Mouse (Mus musculus) cerebellum, postnatal 14 days (tissue): ENCODE data around the gene Sipa1l3.
A peak's percentile ranks its signal among the peaks of the same experiment; 100 is the strongest.

ENCODE experiments used
- DNase-seq, 2 experiments: peaks; one replicate each; pipeline ENCODE4 v3.0.0; 2021; ENCODE audit warnings: mixed read lengths in 2 of 2

Gene Sipa1l3

DNA sequence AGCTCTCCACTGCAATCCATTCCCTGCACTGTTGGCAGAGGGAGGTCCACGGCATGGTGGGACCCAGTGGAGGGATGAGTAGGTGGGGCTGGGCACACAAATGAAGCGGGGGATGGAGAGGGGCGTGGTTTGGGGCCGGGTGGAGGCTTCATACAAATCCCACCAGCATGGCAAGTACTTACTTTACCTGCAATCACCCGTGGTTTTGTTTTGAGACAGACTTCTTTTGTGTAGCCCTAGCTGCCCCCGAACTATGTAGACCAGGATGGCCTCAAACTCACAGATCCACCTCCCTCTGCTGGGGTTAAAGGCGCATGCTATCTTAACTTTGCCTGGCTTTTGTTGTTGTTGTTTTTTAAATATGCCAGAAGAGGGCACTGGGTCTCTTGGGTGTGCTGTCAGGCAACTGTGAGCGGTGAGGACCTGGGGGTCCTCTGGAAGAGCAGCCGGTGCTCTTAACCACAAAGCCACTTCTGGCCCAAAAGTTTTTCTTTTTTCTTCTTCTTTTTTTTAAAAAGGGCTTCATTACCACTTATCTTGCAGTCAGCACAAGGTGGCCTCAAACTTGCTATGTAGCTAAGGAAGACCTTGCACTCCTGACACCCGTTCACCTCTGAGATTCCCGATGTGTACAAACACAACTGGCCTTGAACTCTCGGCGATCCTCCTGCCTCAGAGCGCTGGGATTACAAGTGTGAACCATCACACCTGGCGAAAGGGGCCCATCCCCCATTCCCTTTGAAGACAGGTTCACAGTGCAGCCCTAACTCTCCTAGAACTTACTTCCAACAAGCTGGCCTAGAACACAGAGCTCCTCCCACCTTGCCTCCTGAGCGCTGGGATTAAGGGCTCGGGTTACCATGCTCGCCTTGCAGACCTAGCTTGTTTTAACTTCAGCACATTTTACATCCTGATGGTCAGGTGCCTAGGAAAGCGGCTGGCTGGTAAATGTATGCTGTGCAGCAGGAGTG lies 198.8 kb downstream of the Sipa1l3 start:
- DNase-seq = no peak

DNA sequence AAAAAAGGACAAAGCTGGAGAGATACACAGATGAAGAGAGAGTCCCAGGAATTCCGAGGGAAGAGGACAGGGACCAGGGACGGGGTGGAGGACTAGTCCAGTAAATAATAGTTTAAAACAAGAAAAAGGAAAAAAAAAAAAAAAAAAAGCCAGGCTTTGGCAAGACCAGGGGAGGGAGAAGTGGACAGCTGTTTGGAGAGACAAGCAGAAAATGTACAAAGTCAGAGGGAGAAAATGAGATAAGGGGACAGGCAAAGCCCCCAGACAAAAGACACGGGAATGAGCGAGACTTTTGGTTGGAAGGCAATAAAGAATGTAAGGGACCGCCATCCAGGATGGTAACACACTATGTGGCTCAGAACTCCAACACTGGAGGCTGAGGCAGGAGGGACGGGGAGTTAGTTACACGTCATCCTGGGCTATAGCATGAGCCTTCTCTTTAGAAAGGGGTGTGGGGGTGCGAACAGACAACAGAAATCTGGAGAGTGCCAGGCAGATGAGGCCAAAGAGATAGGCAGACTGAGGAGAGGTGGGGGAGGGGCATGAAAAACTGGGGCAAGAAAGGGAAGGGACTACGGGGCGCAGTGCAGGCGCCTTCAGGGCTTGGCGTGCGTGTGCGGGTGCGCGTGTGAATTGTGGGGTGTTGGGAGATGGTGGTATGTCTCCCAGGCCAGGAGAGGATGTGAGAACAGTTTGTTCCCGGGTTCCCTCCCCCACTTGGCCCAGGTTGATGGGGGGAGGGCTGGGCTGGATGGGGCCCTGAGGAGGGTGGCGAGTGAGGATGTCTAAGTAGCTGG lies 200.1 kb downstream of the Sipa1l3 start:
- peak; percentile 36 to 59 for DNase-seq

DNA sequence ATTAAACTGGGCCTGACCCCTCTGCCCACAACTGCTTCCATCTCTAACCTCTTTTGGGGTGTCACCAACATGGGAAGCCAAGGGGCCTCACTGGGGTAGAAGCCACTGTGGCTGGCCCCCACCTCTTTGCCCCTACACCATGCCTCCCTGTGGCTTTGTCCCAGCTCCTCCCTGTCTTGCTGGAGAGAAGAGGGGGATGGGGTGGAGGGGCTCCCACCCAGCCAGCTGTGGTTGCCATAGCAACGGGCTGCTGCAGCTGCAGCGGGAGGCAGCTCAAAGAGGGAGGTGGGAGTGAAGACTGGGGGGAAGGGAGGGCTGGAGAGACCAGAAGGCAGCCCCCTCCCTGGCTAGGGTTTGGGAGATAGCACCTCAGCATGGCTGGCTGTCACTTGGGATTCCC lies 200.9 kb downstream of the Sipa1l3 start:
- peak in 1 of 2 experiments; percentile 48 for DNase-seq

DNA sequence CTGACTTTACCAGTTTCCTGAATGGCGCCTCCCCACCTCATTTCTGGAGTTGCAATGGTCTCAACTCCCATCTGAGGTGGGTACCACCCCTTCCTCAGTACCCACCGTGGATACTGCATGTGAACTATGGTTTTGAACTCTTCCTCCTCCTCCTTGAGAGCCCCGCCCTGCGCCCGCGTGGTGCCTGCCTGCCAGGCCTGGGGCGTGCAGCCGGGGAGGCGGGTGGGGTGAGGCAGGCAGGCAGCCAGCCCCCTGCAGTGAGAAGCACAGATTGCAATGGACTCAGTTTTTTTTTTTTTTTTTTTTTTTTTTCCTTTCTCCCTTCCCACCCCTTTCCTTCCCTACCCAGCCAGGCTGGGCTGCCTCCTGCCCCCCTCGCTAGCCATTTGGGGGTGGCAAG lies 201.5 kb downstream of the Sipa1l3 start:
- DNase-seq = peak; percentile 74 to 77

DNA sequence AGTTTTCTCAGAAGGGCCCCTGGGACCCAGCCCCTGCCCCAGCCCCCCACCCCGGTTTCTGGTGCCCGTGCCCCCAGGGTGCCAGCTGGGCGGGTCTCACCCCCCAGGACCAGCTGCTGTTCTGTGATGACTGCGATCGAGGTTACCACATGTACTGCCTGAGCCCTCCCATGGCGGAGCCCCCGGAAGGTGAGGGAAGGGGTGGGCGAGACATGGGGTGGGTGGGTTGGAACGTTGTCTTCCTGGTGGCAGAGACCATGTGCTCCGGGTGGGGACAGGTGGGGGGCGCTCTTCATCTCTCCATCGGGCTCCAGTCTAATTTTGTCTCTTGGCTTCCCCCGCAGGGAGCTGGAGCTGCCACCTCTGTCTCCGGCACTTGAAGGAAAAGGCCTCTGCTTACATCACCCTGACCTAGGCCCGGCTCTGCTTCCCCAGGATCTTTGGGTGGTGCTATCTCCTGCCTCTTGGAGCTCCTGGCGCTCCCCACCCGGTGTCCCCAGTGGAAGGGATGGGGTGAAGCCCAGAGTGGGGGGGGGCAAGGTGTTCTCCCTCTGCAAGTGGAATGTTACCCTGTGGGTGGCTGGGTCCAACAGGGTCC lies 202.2 kb downstream of the Sipa1l3 start:
- DNase-seq = no peak

DNA sequence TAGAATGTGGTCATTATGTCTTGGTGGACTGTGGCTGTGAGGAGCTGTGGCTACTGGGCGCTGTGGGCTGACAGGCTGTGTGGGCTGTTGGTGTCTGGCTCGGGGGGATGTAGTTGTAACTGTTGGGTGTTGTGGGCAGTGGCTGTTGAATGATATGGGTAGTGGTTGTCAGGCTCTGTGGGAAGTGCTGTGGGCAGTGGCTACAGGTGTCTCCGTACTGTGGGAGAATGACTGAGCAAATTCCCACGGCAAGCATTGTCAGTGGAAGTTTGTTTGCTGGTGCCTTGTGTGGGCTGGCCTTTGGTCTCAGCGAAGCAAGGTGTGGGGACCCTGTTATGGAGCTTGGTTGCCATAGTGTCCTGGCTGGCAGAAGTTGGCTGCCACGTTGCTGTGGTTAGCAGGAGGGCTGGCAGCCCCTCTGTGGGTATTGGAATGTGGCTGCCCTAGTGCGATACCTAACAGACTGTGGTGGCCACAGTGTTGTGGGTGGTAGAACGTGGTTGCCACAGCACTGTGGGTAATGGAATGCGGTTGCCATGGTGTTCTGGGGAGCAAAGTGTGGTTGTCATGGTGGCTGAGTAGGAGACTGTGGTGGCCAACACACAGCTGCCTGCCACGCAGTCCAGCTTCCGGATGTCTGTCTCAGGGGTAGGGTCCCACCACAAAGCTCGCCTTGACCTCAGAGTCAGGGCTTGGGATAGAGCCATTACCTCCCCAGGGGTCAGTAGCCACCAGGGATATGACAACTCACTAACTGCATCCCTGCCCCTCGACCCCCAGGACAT lies 203.4 kb downstream of the Sipa1l3 start:
- no peak for DNase-seq

DNA sequence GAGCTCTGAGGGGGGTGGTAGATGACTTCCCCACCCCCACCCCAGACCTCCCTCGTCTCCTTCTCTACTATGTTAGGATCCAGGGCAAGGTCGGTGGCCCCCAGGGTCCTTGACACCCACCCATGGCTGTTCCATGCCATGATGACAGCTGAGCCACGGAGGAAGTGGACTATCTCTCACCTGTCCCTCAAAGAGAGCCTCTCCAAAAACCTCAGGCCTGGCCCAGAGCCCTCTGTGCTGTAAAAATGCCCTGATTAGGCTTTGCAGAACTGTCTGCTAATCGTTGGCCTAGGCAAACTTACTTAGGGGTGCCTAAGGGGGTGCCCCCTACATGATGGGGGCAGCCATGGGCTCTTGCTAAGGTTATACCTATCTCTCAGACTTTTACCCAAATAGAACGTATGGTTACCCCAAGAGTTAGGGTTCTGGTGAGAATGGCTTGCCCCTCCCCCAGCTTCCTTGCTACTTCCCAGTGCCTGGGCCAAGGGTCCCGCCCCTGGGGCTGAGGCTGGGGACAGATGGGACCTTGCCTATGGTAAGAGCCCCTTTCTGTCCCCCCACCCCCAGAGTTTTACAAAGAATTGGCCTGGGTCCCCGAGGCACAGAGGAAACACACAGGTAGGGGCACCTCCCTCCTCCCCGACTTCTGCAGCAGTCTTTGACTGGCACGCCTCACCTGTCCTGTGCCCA lies 204.7 kb downstream of the Sipa1l3 start:
- peak in 1 of 2 experiments; percentile 47 for DNase-seq

DNA sequence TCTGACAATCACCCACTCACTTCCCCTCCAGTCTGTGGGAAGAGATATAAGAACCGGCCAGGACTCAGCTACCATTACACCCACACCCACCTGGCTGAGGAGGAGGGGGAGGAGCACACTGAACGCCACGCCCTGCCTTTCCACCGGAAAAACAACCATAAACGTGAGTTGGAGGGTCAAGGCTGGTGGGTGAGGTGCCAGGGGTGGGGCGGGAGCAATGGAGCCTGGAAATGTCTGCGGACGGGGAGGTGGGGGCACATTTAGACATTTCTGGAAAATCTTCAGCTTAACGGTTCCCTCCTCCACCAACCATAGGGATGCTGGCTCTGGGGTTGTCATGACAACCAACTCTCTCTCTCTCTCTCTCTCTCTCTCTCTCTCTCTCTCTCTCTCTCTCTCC lies 205.4 kb downstream of the Sipa1l3 start:
- DNase-seq = peak in 1 of 2 experiments; percentile 49

DNA sequence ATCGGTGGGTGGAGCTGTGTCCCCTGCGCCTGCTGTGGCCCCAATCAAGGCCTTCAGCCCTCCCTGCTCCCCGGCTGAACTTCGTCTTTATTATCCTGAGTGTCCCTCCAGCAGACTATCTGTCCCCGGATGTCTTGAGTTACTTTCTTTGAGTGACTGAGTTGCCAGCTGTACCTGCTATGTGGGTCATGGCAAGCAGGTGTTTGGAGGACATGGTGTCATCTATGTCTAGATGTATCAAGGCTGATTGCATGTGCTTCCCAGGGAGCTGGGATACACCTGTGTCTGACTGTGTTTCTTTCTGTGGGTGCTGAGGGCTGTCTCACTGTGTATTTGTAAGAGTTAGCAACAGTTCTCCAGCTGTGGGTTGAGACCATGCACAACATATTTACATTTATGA lies 208.7 kb downstream of the Sipa1l3 start:
- no peak for DNase-seq

DNA sequence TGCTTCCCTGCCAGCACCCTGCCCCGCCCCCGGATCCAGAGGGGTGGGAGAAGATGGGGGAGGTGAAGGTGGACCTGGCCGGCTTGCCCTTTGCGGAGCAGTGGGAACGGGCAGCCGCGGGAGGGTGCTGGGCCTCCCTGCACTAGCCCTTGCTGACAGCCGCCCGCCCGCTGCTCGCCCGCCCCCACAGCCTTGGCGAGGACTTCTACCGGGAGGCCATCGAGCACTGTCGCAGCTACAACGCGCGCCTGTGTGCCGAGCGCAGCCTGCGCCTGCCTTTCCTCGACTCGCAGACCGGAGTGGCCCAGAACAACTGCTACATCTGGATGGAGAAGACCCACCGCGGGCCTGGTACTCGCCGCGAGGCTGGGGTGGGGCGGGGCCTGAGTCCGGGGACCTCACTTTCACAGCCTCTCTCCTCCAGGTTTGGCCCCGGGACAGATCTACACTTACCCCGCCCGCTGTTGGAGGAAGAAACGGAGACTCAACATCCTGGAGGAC lies 209.2 kb downstream of the Sipa1l3 start:
- peak; percentile 46 to 53 for DNase-seq

DNA sequence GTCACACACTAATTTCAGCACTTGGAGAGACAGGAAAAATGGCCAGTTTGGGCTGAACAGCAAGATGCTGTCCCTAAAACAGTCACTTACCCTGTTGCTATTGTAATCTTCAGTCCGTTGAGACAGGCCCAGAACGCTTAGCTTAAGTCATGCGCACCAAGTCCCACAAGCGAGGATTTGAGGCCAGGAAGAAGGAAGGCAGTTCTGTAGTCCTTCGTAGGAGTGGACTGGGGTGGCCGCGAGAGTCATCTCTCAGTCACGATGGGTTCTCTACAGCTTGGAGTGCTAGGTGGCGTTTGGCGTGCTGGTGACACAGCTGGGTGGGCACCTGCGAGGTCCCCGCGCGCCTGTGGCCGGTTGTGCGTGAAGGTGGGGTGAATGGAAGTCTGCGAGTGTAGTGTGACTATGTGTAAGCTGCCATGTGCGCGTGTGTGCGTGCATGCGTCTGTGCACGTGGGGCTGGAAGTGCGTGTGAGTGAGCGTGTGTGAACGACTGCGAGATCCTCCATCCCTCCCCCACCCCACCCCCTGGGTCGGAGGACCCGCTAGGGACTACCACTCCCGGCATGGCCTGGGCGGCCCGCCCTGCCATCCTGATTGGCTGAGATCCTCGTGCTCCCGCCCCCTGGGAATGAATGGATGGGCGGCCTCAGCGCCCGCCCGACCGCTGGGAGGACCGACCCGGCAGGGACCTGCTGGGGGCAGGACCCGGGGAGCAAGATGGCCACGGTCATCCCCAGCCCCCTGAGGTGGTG lies 210.9 kb downstream of the Sipa1l3 start:
- DNase-seq = peak; percentile 97

DNA sequence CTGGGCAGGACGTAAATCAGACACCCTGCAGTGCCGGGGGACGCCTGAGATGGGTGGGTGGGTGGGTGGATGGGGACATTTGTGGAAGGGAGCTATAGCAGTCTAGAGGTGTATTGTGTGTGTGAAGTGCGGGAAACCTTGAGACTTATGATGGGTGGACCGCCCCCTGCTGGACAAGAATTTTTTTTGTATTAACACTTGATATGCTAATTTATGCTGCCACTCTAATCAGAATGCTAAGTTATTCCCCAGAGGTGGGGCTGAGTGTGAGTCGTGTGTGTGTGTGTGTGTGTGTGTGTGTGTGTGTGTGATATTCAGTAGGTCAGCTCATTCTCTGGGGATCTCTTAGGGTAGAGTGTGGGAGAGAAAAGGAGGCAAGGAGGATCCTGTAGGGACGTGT lies 211.8 kb downstream of the Sipa1l3 start:
- peak; percentile 71 to 81 for DNase-seq

DNA sequence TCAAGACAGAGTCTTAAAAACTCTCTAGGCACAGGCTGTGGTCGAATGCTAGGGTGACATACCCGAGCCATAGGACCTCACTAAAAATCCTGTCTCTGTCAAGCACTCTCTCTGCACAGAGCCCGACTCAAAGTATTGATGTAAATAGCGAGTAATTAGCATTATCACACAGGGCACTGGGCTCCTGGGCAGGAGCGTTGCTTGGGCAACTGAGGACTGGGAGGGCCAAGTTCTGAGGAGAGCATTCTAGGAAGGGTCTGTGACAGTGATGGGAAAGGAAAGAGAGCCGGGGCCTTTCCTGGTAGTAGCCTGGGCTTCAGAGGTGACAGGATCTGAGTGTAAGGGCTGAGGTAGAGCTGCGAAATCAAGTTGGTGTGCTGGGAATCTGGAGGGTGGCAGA lies 212.3 kb downstream of the Sipa1l3 start:
- no peak for DNase-seq

DNA sequence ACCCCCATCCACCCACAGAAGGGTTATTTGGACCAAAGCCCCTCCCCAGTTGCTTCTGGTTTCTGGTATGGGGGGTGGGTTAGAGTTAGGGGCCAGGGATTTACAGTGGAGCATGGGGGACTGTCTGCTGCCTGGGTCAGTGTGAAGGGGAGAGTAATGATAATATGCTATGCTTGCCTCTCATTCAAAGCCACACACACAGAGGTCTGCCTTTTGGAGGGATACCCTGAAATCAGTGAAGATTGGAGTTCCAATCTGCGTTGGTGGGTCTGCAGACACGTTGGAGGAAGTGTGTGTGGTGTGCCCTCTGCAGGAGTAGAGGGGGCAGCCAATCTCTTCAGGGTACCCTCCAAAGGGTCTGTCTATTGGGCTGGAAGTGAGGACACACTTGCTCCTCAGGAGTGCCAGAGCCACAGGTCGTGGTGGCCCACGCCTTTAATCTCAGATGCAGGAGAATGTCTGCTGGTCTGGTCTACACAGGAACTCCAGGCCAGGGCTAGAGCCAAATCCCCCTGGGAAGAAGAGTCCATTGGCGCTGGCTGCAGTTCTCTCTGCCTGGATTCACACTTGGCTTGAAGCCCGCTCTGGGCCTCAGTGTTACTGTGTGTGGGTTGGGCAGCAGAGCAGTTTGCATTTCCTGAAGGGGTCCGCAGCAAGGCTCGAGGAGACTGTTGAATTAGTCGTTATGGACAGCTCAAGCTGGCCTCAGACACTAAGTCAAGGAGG lies 213.0 kb downstream of the Sipa1l3 start:
- peak; percentile 54 to 60 for DNase-seq

DNA sequence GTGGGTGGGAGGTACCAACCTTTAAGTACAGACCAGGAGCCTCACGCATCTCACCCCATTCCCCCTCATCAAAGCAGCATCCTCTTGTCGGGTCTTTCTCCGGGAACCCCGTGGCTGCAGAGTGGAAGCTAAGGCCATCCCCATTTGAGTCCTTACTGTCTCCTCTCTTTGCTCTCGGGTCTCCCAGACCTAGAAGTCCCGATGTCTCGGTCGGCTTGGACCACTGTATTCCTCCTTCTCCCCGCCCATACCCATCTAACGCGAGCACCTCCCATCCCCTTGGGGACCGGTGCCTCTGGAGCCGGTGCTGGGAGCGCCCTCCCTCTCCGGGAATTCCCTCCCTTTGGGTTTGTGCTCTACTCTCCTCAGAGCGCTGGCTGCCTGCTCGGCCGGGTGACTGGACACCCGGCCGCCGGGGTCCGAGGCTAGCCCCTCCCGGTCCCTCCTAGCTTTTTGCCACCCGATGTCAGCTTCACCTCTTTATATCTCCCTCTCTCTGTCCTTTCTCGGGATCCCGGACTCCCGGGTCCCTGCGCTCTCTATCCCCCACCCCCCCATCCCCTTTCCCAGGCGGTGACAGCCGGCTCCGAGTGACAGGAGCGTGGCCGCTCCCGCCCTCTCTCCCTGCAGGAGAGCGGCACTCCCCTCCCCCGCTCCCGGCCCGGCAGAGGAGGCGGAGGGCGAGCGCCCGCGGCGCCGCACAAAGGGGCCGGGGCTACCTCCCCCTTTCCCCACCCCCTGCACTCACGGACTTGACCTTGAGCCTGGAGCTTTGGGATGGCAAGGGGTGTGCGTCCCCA lies 213.8 kb downstream of the Sipa1l3 start:
- DNase-seq = no peak

DNA sequence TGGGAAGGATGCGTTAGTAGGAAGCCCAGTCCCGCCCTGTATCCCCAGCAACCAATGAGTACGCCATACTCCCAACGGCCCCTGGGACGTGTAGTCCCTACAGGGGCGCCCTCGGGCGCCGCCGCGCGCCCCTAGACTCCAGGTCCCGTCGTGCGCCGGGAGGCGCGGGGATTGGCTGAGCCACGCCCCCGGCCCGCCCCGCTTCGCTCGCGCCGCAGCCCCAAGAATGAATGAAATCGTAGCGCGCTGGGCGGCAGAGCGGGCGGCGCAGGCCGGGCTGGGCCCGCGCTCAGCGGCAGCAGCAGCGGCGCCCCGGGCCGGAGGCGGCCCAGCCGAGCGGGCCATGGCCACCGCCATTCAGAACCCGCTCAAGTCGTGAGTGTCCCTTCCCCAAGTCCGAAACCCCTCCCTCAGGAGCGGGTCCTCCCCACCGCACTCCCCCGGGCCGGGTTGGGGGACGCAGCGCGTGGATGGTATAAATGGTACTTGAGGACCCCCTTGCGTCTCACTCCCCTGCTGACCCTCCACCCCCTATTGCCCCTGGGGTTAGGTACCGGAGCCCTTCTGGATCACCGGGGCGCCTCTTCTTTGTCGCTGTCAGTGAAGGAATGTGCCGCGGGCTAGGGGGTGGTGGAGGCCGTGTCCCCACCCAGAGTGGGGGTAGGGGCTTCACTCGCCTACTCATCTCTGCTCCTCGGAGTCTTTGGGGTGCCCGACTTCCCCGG lies 214.5 kb downstream of the Sipa1l3 start, which contains the start of gene Dpf1:
TSS of gene Dpf1 (plus strand) at position 214 of the 725 bp plus-strand sequence.
- peak; percentile 86 to 88 for DNase-seq

DNA sequence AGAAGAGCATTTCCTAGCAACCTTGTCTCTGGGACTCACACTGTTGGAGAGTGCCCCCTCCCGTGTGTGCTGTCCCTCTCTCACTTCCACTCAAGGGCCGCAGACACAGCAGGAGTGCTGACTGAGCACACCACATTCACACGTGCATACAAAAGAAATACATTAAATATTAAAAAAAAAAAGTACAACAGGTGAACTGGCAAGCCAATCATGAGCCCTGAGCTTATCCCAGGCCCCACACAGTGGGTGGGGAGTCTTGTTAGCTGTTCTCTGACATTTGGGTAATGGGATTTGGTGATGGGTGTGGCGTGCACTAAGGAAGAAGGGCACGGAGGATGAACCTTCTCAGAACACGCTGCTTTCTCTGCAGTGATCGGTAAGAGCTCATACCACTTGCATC lies 215.8 kb downstream of the Sipa1l3 start:
- no peak for DNase-seq

DNA sequence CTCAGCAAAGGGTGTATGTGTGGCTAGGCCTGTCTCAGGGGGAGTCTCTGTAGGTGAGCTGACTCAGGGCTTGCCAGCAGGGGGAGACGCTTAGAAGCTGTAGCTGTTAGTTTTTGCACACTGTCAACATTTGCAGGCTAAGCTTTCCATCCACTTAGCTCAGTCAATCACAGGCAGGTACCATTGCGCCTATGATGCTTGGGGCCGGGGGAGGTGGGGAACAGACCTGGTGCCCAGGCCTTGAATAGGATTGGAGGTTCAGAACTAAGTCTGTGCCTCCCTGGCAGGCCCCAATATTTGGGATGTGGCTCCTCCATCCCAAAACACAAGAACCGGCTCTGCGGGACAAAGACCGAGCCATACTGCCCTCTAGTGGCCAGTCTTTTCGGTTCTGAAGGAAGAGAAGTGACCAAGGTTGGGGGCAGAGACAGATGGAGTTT lies 217.3 kb downstream of the Sipa1l3 start:
- peak; percentile 89 to 93 for DNase-seq
